Mouse (Mus musculus) forebrain, postnatal 0 days (tissue): ENCODE measurements around the gene Tsen15. TPM values are rescaled to one million over a fixed set of nuclear protein-coding genes. Genes with fewer than 3 reads are reported as not detected.

Source experiments
- ATAC-seq: fragments of 200-750 bp; cut with Nextera tagmentation; 2 replicates; pipeline ENCODE4 v1.8.0; 2017; ENCODE audit warnings: mild to moderate bottlenecking, moderate library complexity
- DNase-seq: peaks from one replicate; pipeline ENCODE4 v3.0.0-alpha.2; 2015
- H3K27ac ChIP-seq: fragments of 300-500 bp; sonication (generic); 2 replicates; pipeline ENCODE4 v1.5.1; 2014; ENCODE audit warnings: low read depth, mild to moderate bottlenecking, antibody characterized with exemption, low read length, moderate library complexity, mixed read lengths
- H3K27me3 ChIP-seq: fragments of 300-500 bp; sonication (generic); 2 replicates; pipeline ENCODE4 v1.6.1; 2014; ENCODE audit warnings: mild to moderate bottlenecking, low read length, mixed read lengths; ENCODE audit not compliant: insufficient read depth
- H3K36me3 ChIP-seq: fragments of 300-500 bp; sonication (generic); 2 replicates; pipeline ENCODE4 v1.6.1; 2014; ENCODE audit warnings: mild to moderate bottlenecking, moderate library complexity; ENCODE audit not compliant: insufficient read depth
- H3K4me1 ChIP-seq: fragments of 300-500 bp; sonication (generic); 2 replicates; pipeline ENCODE4 v1.6.1; 2014; ENCODE audit warnings: antibody characterized with exemption; ENCODE audit not compliant: insufficient read depth
- H3K4me2 ChIP-seq: fragments of 300-500 bp; sonication (generic); 2 replicates; pipeline ENCODE4 v1.6.1; 2014; ENCODE audit warnings: low read depth, mild to moderate bottlenecking, moderate library complexity
- H3K4me3 ChIP-seq: fragments of 300-500 bp; sonication (generic); 2 replicates; pipeline ENCODE4 v1.5.1; 2014; ENCODE audit warnings: low read depth, low read length, mixed read lengths
- H3K9ac ChIP-seq: fragments of 300-500 bp; sonication (generic); 2 replicates; pipeline ENCODE4 v1.6.1; 2014; ENCODE audit warnings: mild to moderate bottlenecking
- H3K9me3 ChIP-seq: fragments of 300-500 bp; sonication (generic); 2 replicates; pipeline ENCODE4 v1.6.1; 2016; ENCODE audit warnings: low read length
- CTCF ChIP-seq: sonication (generic); IDR thresholded peaks from 2 replicates; pipeline ENCODE4 v1.5.1; 2016; ENCODE audit warnings: antibody characterized with exemption, control low read depth, low read depth
- WGBS: fragments of 180-500 bp; shearing (Covaris S2); extraction: QIAGEN DNeasy Blood & Tissue Kit; methylation state at CpG from one replicate; pipeline ENCODE4 v1.1.7; 2014; 5-methylcytosine and 5-hydroxymethylcytosine counted together
- polyA plus RNA-seq: library from polyadenylated mRNA; unstranded; fragments of >200 nt; fragmentation: Nextera tagmentation; extraction: Ambion mirVana; gene quantifications from 2 replicates; pipeline ENCODE4 v1.2.1, GENCODE M21; 2015
- total RNA-seq: library from RNA; depleted of rRNA; stranded (reverse); fragments of >200 nt; gene quantifications from 2 replicates; pipeline ENCODE4 v1.2.3, GENCODE M21; 2014; rRNA removed

Tsen15 gene
- total and polyA plus RNA-seq, 2 experiments from 2014 or later: 28.5 to 39.4 TPM

- no peak for DNase-seq
- no peaks in the 10 kb centered on the region for H3K9me3 ChIP-seq
- H3K27ac ChIP-seq: no peak overlapping the region
- no peak overlapping the region for H3K9ac ChIP-seq
- no peak overlapping the region for H3K4me2 ChIP-seq
- H3K27me3 ChIP-seq: no peaks in the 10 kb centered on the region
- H3K4me1 ChIP-seq: no peaks in the 10 kb centered on the region
- peak; percentile 53 for ATAC-seq
- no peak for TF ChIP-seq CTCF
- WGBS: 67% methylated on average over 6 of the region's 6 CpGs
- H3K36me3 ChIP-seq: no peaks in the 10 kb centered on the region
- no peak overlapping the region for H3K4me3 ChIP-seq
Measured at GRCm38 (mm10) chr1:152324024-152324423, 62.5 kb downstream of the Tsen15 start.

Other genes with a start within 250 kb of the Tsen15 start
- gene Colgalt2, start 13.1 kb upstream of the Tsen15 start, total RNA-seq: 6.4 and 7.0 TPM in 2 replicates
- gene Colgalt2, start 13.1 kb upstream of the Tsen15 start, polyA plus RNA-seq: 3.2 and 3.7 TPM in 2 replicates